Mouse (Mus musculus): ENCODE measurements around the gene Stac2.
A peak's percentile ranks its signal among the peaks of the same experiment; 100 is the strongest.

The Stac2 gene

GRCm38 (mm10) chr11:97996691-97997090 is 56.6 kb downstream of the Stac2 start:
- DNase-seq: no peak

GRCm38 (mm10) chr11:97995564-97996288 is 57.5 kb downstream of the Stac2 start, which contains the start of gene Arl5c:
Gene Arl5c (minus strand): TSS chr11:97996181.
- DNase-seq: peak; percentile 55

GRCm38 (mm10) chr11:97994539-97995100 is 58.6 kb downstream of the Stac2 start:
- DNase-seq: peak; percentile 90

- DNase-seq: peak; percentile 92
These were observed 64.6 kb downstream of the Stac2 start for GRCm38 (mm10) chr11:97988530-97989096.

GRCm38 (mm10) chr11:97987551-97988526 is 65.4 kb downstream of the Stac2 start:
- DNase-seq: peak; percentile 95

DNA sequence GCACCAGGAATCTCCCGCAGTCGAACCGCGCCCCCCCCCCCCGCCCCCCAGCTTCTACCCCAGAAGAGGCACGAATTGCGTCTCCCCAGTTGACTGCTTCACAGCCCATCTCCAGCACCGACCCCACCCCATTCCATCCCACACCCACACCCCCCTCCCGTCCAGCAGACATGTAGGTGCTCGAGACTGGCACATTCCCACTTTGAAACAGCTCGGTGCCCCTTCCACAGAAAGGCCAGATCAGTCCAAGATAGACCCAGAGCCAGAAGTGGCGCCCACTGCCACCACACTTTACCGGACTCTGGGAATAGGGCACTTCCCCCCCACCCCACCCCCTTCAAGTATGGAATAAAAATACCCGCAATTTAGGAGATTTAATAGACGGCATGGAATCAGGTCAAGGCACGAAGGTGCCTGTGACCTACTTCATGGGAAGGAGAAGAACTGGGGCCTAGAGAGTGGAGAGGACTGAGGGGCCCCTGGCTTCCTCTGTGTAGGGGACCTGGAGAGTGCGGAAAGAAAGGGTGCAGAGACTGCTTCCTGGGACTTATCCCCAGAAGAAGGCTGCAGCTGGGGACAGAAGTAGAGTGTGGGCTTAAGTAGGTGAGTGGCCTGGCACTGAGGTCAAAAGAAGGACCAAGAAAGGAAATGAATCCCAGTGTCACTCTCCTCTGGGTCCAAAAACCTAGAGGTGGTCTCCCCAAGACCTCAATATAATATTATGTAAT is 66.4 kb downstream of the Stac2 start:
- DNase-seq: no peak

Measured in lung, postnatal 14 days (tissue).